Mouse (Mus musculus) gastrocnemius, postnatal 25 days (tissue): Measurements from ENCODE around the gene Sap30. TPM values are rescaled to one million over a fixed set of nuclear protein-coding genes. Genes with fewer than 3 reads are reported as not detected.

ENCODE experiments used
- DNase-seq: peaks from one replicate; pipeline ENCODE4 v3.0.0; 2022
- total RNA-seq, 2 experiments: library from RNA; stranded (reverse); gene quantifications; 1 replicate in 1 of 2; 2 replicates in 1 of 2; pipeline ENCODE4 v1.2.3; 2021

Sap30 gene
- total RNA-seq, 2 experiments from 2014 or later, result 10.2 to 18.5 TPM

DNA sequence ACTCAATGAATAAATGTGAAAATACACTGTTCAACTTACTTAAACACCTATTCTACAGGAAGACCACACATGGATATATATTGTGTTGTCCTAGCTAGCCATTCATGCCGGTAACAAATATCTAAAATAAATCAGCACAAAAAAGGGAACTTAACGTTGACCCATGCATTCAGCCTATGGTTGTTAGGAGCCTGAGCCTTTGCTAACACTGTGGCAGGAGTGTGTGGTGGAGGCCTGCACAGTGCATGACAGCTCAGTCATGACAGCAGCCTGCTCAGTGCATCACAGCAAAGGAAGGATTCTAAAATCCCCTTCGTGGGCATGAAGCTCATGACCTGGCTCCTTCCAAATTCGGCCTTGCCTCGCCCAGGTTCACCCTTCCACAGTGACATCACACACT lies 46.1 kb downstream of the Sap30 start:
- no peak for DNase-seq

DNA sequence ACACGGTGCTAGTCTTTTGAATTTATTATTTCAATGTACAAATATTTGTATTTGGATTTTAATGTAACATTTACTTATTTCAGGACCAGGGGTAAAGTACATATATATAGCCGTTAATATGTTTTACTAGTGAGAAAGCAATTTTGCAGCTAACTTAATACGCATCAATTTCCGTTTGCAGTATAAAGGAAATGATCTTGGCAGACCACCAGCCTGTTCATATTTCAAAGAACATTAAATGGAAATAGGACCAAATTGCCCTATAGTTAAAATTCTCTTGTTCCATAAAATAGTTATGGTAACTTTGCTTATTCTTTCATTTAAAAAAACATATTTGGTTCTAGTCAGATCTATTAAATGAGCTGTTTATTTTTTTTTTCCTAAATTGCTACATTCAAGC lies 46.5 kb downstream of the Sap30 start:
- no peak for DNase-seq

DNA sequence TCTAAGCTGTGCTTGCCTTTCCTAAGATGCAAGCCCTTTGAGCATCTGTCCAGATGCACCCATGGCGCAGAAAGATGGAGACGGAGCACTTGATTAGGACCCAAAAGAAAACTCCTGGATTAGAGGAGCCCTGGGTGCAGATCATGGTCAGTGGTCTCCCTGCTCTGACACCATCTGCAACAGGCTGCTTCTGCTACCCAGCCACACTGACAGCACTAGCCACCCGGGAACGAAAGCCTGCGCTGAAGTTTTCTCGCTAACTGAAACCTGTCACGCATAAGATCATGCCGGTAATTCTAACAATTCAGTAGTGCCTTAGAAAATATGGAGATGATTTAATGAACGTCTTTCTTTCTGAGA lies 51.2 kb downstream of the Sap30 start:
- no peak for DNase-seq

DNA sequence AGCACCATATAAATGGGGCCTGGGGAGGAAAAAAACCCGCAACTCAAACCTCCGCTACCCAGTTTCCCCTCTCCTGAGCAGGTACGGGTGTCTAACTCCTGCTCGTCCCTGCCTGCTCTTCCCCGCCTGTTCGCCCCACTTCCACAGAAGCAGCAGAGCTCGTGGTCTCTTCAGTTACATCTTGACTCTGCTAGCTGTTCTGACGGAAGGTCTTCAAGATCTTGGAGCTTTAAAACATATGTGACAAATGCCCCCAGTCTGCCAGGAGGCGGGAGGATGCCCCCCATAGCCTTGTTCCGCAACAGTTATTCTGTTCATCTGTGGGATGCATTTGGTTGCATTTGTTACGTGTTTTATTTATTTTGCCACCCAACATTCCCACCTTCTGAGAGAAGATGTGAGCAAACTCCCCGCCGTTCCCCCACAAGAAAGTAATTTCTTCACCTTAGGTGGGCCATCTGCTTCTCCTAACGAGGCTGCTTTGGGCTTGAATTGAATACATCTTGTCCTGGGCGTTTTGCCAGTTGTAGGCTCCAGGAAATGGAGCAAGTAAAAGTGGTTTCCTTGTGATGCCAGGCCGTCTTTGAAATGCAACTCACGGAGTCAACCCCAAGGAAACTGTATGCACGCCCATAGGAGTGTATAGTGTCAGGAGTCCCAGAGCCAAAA lies 51.8 kb downstream of the Sap30 start:
- no peak for DNase-seq

DNA sequence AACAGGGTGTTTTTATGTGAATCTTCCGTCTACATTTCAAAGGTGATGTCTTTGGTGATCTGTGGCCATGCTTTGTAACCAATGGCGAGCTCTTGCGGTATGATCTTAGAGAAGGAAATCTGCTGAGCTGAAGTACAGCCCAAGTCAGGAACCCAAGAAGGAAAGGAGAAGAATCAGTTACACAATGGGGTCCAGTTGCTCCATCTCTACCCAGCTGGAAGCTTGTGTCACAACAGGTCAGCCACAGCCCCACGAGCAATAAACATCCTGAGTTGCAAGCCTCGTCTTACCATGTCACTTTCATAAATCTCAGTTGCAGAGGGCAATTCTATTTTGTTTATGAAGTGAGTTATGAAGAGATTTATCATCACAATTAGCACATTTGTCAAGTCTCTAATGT lies 54.9 kb downstream of the Sap30 start:
- no peak for DNase-seq

Other genes with a start within 250 kb of the Sap30 start
- gene Hand2, start 166.9 kb downstream of the Sap30 start, total RNA-seq, result under 1 TPM in 1 of 2 experiments, not detected in 1; 0.21 TPM
- gene Scrg1, start 31.9 kb downstream of the Sap30 start, total RNA-seq, result not detected
- 1 to 10 TPM; 2.7 to 5.6 TPM for gene Hmgb2, start 24.0 kb upstream of the Sap30 start, total RNA-seq
- gene Galnt7, start 165.2 kb upstream of the Sap30 start, total RNA-seq, result 1 to 10 TPM; 2.9 to 3.6 TPM